Mouse (Mus musculus) lung, postnatal 36 days (tissue): Measurements from ENCODE around the gene Gm8882.
"Not testable (repeated sequence)": the region's sequence is repeated elsewhere in the genome, so short reads cannot be mapped to it uniquely, and the experiment has no call there.

ENCODE experiments used
- DNase-seq: peaks from one replicate; pipeline ENCODE4 v3.0.0; 2022; ENCODE audit warnings: mixed read lengths

Gm8882 gene

GRCm38 (mm10) chr6:132364034-132364433 is at the start of gene Gm8882:
TSS of gene Gm8882 (minus strand) at chr6:132364134.
- not testable (repeated sequence) for DNase-seq

- not testable (repeated sequence) for DNase-seq
These were observed 49.3 kb downstream of the Gm8882 start, which contains the start of gene Prpmp5 for GRCm38 (mm10) chr6:132314657-132315056. TSS of gene Prpmp5 (minus strand) at chr6:132314757.
